In the genomic region with DNA sequence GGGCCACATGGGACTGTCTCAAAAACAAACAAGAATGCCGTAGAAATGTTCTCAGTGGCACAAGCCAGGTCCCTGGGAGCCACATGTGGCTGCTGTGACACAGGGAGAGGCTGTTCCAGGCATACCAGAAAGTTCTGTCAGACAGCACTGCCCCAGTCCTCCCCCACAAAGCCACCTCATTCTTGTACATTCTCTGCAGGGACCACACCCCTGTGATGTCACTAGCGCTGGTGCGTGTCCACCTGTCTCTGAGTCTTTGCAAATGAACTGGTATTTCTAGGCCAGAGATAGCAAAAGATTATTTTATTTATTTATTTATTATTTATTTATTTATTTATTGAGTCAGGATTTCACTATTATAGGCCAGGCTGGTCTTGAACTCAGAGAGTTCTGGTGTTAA, we compare ENCODE assay signal across 17 mouse cellular contexts. TPM values are rescaled to one million over a fixed set of nuclear protein-coding genes. Genes with fewer than 3 reads are reported as not detected.
"Had no signal": no experiment of that assay in that cellular context is flagged by ENCODE, and none has a peak within 500 bp of the region (broad histone marks: within the 10 kb centered on the region; RNA-seq: fewer than 3 reads in every experiment).

No protein-coding gene starts in this region.

- DNase-seq: retina, postnatal 1 day; right cerebral cortex, adult 18-20 months; right cerebral cortex, postnatal 14 days; right cerebral cortex, postnatal 25 days; right cerebral cortex, postnatal 4 days; spleen, adult 18-20 months; thymus, adult 18-20 months; thymus, adult 2 months; thymus, postnatal 14 days; thymus, postnatal 25 days; thymus, postnatal 36 days had no signal

- H3K4me3 ChIP-seq: neural tube, embryonic 12.5 days; neural tube, embryonic 13.5 days; neural tube, embryonic 15.5 days; stomach, embryonic 15.5 days had no signal

- H3K4me2 ChIP-seq: neural tube, embryonic 12.5 days; neural tube, embryonic 13.5 days; neural tube, embryonic 15.5 days; stomach, embryonic 15.5 days had no signal

- H3K27ac ChIP-seq: neural tube, embryonic 12.5 days; neural tube, embryonic 13.5 days; neural tube, embryonic 15.5 days; stomach, embryonic 15.5 days had no signal

- H3K9me3 ChIP-seq: neural tube, embryonic 12.5 days; neural tube, embryonic 13.5 days; neural tube, embryonic 15.5 days; stomach, embryonic 15.5 days had no signal

- H3K9ac ChIP-seq: neural tube, embryonic 12.5 days; neural tube, embryonic 13.5 days; neural tube, embryonic 15.5 days; stomach, embryonic 15.5 days had no signal

- H3K4me1 ChIP-seq: neural tube, embryonic 12.5 days had no signal

- H3K36me3 ChIP-seq: neural tube, embryonic 12.5 days; neural tube, embryonic 13.5 days; neural tube, embryonic 15.5 days; stomach, embryonic 15.5 days had no signal

RNA-seq across cellular contexts. Expression of gene Gm20431, which starts 22.4 kb away (rescaled TPM):
- total RNA-seq: neutrophil, adult 5-6 weeks had no signal
- polyA plus RNA-seq: urinary bladder, adult 2 months had no signal
